ENCODE assay signal across 8 mouse cellular contexts in the genomic region with DNA sequence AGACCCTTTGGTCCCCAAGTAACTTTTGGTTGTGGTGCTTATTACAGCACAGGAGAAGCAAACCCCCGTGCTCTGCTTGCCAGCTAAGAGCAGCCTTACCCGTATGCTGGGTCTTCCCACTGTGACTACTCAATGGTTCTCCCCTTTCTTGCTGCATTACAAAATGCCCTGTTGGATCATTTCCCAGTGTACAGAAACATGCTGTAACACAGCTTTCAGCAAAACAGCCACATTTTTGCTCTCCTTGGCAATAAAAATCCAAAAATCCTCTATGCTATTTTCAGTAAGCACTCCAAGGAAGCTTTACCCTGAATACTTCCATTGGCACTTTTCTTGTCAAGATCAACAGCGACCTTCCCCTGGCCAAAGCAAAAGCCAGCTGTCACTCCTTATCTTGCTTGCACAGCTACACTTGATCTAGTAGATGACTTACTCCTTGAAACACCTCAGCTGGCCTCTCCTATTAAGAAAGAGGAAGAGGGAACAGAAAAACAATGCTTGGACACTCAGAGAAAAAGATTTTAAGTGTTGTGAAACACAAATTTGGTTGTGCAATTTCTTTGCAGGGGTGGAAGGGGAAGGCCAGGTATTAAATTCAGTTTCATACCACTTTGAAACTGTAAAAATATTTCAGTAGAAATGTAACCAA. TPM values are rescaled to one million over a fixed set of nuclear protein-coding genes. Genes with fewer than 3 reads are reported as not detected.
DNase-seq lines count a peak whose midpoint lies in the region; ATAC-seq and TF ChIP-seq lines count a peak whose summit lies in the region.

No protein-coding gene starts in this region.

- H3K27ac ChIP-seq in kidney, embryonic 15.5 days = 0 out of 2 replicates have a peak overlapping the region, but pooled peaks have one; percentile 60
- H3K27ac ChIP-seq in heart, embryonic 14.5 days (replicated peaks in 1 of 2; ENCODE audit: control insufficient read depth in 1 of 2, insufficient read depth in 1 of 2, low read depth in 2 of 2, low read length in 2 of 2) = peak overlapping the region; percentile 68 to 99
- H3K27ac ChIP-seq in midbrain, postnatal 0 days (ENCODE audit: low read depth, low read length) = no peak overlapping the region

- peak overlapping the region; percentile 68 for H3K4me2 ChIP-seq in kidney, embryonic 15.5 days
- peak overlapping the region; percentile 72 for H3K4me2 ChIP-seq in heart, embryonic 14.5 days (ENCODE audit: low read length)
- peak overlapping the region; percentile 61 for H3K4me2 ChIP-seq in midbrain, postnatal 0 days (ENCODE audit: low read depth, low read length, poor library complexity, severe bottlenecking)

- intact Hi-C loops in gastrocnemius, postnatal 14 days (cut with DNase I; ENCODE audit: low total_unique reads) = loop anchor here (5.0 kb wide), 1 partner anchor 157 kb away; no protein-coding TSS in a partner anchor

- no peak for DNase-seq in kidney, postnatal 25 days
- DNase-seq in brain, adult 2 months (ENCODE audit: low read depth, low spot score) = peak; percentile 61
- DNase-seq in liver = peak; percentile 75
- DNase-seq in midbrain, postnatal 0 days (ENCODE audit: low spot score) = no peak
- no peak for DNase-seq in retina, postnatal 1 day
- no peak for DNase-seq in gastrocnemius, postnatal 14 days

- WGBS in kidney, embryonic 15.5 days = 70% methylated on average over 3 of the region's 3 CpGs
- 36% methylated on average over 3 of the region's 3 CpGs for WGBS in heart, embryonic 14.5 days
- WGBS in midbrain, postnatal 0 days = 72% methylated on average over 3 of the region's 3 CpGs

- TF ChIP-seq CTCF in midbrain, postnatal 0 days (IDR thresholded peaks at IDR 0.05) = no peak

- H3K9ac ChIP-seq in kidney, embryonic 15.5 days = 0 out of 2 replicates have a peak overlapping the region, but pooled peaks have one; percentile 18
- H3K9ac ChIP-seq in heart, embryonic 14.5 days (ENCODE audit: low read length) = peak overlapping the region; percentile 47
- peak overlapping the region; percentile 33; the same call in 1 of the 2 replicates for H3K9ac ChIP-seq in midbrain, postnatal 0 days (replicated peaks; ENCODE audit: low read length, poor library complexity, severe bottlenecking)

- H3K9me3 ChIP-seq in kidney, embryonic 15.5 days (replicated peaks) = no peaks in the 10 kb centered on the region
- no peaks in the 10 kb centered on the region for H3K9me3 ChIP-seq in heart, embryonic 14.5 days (ENCODE audit: control insufficient read depth, low read length)
- no peaks in the 10 kb centered on the region for H3K9me3 ChIP-seq in midbrain, postnatal 0 days (ENCODE audit: low read length)

- peaks cover 26% of the 10 kb centered on the region for H3K36me3 ChIP-seq in kidney, embryonic 15.5 days
- H3K36me3 ChIP-seq in heart, embryonic 14.5 days (ENCODE audit: control insufficient read depth, insufficient read depth, low read length) = peaks cover 29% of the 10 kb centered on the region
- H3K36me3 ChIP-seq in midbrain, postnatal 0 days (ENCODE audit: insufficient read depth, low read length) = peaks cover 7% of the 10 kb centered on the region

- H3K4me1 ChIP-seq in kidney, embryonic 15.5 days = peaks cover 21% of the 10 kb centered on the region
- H3K4me1 ChIP-seq in heart, embryonic 14.5 days (ENCODE audit: control insufficient read depth in 2 of 2, insufficient read depth in 2 of 2, low read length in 2 of 2) = peaks cover 2 to 32% of the 10 kb centered on the region in 2 experiments
- peaks cover 6% of the 10 kb centered on the region; the same call in 1 of the 2 replicates for H3K4me1 ChIP-seq in midbrain, postnatal 0 days (ENCODE audit: insufficient read depth, low read length)

- no peaks in the 10 kb centered on the region for H3K27me3 ChIP-seq in kidney, embryonic 15.5 days
- no peaks in the 10 kb centered on the region for H3K27me3 ChIP-seq in heart, embryonic 14.5 days (ENCODE audit: control insufficient read depth, insufficient read depth, low read length)
- H3K27me3 ChIP-seq in midbrain, postnatal 0 days (ENCODE audit: insufficient read depth, low read length) = no peaks in the 10 kb centered on the region

- ATAC-seq in kidney, embryonic 15.5 days (replicated peaks; ENCODE audit: low FRiP score) = no peak
- no peak for ATAC-seq in heart, embryonic 14.5 days (ENCODE audit: insufficient number of reproducible peaks, insufficient read depth, low FRiP score, low read depth)
- ATAC-seq in midbrain, postnatal 0 days (ENCODE audit: low FRiP score) = no peak

- H3K4me3 ChIP-seq in kidney, embryonic 15.5 days (replicated peaks) = peak overlapping the region; percentile 79
- H3K4me3 ChIP-seq in heart, embryonic 14.5 days (ENCODE audit: control insufficient read depth in 1 of 2, insufficient read depth in 1 of 2, low read depth in 1 of 2, low read length in 2 of 2) = peak overlapping the region in 1 of 2 experiments; percentile 60; a peak in 3 of 4 replicates
- peak overlapping the region; percentile 68 for H3K4me3 ChIP-seq in midbrain, postnatal 0 days (ENCODE audit: low read depth, low read length)

RNA-seq across cellular contexts. Expression of gene Rchy1, which starts 2.1 kb away (rescaled TPM):
- polyA plus RNA-seq in kidney, embryonic 15.5 days (2015; fragmentation: Nextera tagmentation; extraction: Ambion mirVana) = 78.5 and 81.7 TPM in 2 replicates
- polyA plus RNA-seq in heart, embryonic 14.5 days (2014; fragmentation: Nextera tagmentation; extraction: Ambion mirVana) = 49.8 and 52.8 TPM in 2 replicates
- 36.2 and 42.7 TPM in 2 replicates for total RNA-seq in midbrain, postnatal 0 days (2014; rRNA removed)
- 66.8 and 67.5 TPM in 2 replicates for polyA plus RNA-seq in midbrain, postnatal 0 days (2015; fragmentation: Nextera tagmentation; extraction: Ambion mirVana)
- 10 to 100 TPM; 28.0 to 29.5 TPM for total RNA-seq in gastrocnemius, postnatal 14 days (2021)

RNA-seq across cellular contexts. Expression of gene Odaph, which starts 26.5 kb away (rescaled TPM):
- not detected in 2 replicates for polyA plus RNA-seq in kidney, embryonic 15.5 days (2015; fragmentation: Nextera tagmentation; extraction: Ambion mirVana)
- not detected in 2 replicates for polyA plus RNA-seq in heart, embryonic 14.5 days (2014; fragmentation: Nextera tagmentation; extraction: Ambion mirVana)
- 0.38 and 0.55 TPM in 2 replicates for total RNA-seq in midbrain, postnatal 0 days (2014; rRNA removed)
- polyA plus RNA-seq in midbrain, postnatal 0 days (2015; fragmentation: Nextera tagmentation; extraction: Ambion mirVana) = 0.35 and 0.38 TPM in 2 replicates
- total RNA-seq in gastrocnemius, postnatal 14 days (2021) = not detected

Comparison
In these comparisons a context has a peak if more than half of its experiments do, and no peak if none do; other contexts are left out.
1. DNase-seq: peak in brain, adult 2 months (single experiment) and liver (single experiment); none in kidney, postnatal 25 days (0 of 2), midbrain, postnatal 0 days (single experiment), retina, postnatal 1 day (single experiment) and gastrocnemius, postnatal 14 days (single experiment).
2. Peak in every context shown above with its lines, with median percentiles within 50 percentile points of each other: H3K4me2 ChIP-seq and H3K9ac ChIP-seq.